Mouse (Mus musculus) testis, adult 2 months (tissue): Measurements from ENCODE around the gene Pde2a.

Source experiments
- CTCF ChIP-seq: fragments of 200-500 bp; IDR thresholded peaks from 2 replicates; pipeline ENCODE4 v1.5.1; 2012; ENCODE audit warnings: low read depth, mild to moderate bottlenecking, inconsistent platforms, low read length, moderate library complexity; ENCODE audit not compliant: control insufficient read depth, insufficient read depth, insufficient replicate concordance
- POLR2A ChIP-seq: fragments of 200-500 bp; IDR thresholded peaks from 2 replicates; pipeline ENCODE4 v1.6.1; 2012; ENCODE audit warnings: low read depth, mild to moderate bottlenecking, inconsistent platforms, low read length, moderate library complexity; ENCODE audit not compliant: control insufficient read depth

DNA sequence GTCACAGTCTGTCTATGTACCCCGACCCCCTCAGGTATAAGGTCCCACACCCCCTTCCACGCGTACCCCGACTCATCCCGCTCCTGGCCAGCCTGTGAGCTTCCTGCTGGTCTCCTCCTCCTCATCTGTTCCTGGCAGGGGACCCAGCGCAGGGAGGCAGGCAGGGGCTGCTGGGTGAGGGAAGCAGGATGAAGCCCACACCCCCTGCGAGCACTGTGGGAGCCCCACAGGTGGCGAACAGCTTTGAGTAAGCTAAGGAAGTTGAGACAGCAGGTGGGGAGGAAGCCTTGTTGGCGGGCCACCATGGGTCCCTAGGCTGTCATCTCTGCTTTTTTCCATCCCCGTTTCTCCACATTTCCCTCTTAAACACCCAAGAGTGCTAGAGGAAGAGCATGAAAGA lies 77.8 kb downstream of the Pde2a start:
- TF ChIP-seq CTCF (no peak), POLR2A (no peak)
